Mouse (Mus musculus) embryo, embryonic 10 days (tissue): ENCODE results near the gene Trim3.
A peak's percentile ranks its signal among the peaks of the same experiment; 100 is the strongest.

Experiments
- DNase-seq: peaks from one replicate; pipeline ENCODE4 v3.0.0-alpha.2; 2015; ENCODE audit warnings: low spot score

Gene Trim3

DNA sequence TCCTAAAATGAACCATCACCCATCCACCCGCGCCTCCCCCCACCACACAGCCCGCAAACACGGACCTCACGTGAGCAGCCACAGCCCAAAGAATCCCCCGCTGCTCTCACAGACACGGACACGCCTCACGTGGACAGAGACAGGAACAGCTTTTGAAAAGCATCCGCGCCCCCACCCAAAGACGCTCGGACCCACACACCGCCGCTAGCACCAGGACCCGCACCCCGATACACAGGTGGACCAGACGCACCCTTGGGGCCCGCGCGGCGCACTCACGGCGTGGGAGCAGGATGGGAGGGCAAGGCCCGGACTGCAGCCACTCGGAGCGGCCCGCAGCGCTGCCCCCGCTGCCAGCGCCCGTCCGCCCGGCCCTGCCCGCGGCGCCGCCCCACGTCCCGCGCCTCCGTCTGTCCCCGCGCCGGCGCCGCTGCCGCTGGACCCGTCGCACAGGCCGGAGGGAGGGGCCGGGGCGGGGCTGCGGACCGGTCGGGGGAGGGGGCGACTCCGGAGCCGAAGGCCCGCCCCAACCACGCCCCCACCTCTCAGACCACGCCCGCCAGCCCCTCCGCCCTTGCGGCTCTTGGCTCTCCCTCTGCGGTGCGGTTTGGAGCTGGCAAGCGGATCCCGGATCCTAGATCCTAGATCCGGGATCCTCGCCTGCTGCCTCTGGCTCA lies at the start of gene Trim3:
Gene Trim3, minus strand, starts transcription at position 445 of the 674 bp plus-strand sequence.
- peak; percentile 83 for DNase-seq

GRCm38 (mm10) chr7:105650639-105651435 lies 17.5 kb upstream of the Trim3 start, which contains the start of gene Dnhd1:
Dnhd1 (plus strand) TSS chr7:105650827.
- DNase-seq = peak; percentile 90

DNA sequence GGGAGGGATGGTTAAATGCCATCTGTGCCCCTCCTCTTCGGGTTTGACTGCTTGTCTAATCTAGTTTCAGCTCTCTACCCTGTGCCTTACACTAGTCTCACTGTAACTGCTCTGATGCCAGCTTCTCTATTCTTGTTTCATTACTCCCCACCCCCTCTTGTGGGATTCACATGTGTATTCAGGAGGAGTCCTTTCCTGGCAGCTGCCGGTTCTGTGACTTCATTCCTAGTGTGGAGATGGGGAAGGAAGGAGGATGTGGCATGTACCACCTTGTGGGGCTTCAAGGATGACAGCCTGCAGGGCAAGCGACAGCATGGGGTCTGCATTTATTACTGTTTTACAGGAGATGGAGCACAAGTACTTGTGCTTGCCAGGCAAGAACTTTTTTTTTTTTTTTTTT lies 8.6 kb upstream of the Trim3 start:
- no peak for DNase-seq

DNA sequence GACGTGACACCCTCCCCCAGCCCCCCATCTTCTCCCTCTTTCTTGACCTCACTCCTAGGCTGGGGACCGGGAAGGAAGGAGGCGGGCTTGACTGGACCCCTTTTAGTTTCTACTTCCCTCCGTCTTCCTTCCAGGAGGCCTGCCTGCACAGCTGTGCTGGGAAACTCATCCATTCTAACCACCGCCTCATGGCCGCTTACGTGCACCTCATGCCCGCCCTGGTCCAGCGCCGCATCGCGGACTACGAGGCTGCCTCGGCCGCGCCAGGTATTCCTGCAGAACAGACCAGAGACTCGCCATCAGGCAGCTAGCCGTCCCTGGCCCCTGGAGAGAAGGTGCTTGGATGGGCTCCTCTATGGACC lies 7.5 kb upstream of the Trim3 start:
- no peak for DNase-seq

DNA sequence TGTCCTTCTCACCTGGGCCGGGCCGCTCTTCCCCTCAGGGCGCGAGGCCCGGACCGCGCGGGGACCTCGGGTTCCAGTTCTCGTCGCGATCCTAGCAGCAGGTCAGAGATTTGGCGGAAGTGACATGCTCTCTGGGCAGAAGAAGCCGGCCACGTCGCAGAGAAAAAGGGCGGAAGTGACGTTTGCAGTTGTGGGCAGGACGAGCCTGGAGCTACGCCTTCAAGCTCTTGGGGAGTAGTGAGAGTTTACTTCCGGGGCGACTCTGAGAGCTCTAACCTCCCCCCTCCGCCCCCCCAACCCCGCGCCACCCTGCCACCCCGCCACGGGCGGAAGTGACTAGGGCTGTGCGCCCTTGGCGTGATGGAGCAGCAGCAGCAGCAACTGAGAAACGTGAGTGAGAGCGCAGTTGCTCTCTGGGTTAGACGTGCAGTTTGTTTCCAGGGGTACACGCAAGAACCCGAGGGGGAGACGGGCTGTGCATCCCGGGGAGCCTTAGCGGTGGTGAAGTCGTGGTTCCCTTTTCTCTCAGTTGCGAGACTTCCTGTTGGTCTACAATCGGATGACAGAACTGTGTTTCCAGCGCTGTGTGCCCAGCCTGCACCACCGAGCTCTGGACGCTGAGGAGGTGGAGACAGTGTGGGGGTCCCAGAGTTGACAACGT lies 7.0 kb upstream of the Trim3 start, which contains the start of the genes Arfip2 and Gm45799:
Gene Arfip2, minus strand, starts transcription at position 184 of the 661 bp plus-strand sequence.
Gene Gm45799, plus strand, starts transcription at position 320 of the 661 bp plus-strand sequence.
- DNase-seq = peak; percentile 100

DNA sequence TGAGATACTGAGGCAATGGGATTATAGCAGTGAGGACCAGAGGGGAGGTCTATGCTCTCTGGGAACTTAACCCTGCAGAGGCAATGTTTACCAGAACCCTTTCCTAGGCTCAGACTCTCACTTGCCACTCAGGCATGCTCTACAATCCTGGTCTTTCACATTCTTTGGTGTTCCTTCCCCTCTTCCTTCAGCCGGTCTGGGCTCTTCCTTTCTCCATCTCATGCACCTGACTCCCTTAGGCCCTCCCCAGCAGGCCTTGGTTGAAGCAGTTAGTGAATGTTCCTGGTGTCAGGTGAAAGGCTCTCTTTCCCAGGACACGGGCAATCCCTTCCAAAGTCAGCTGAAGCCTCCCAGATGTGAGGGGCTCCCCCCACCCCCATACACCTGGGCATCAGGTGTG lies 6.4 kb upstream of the Trim3 start, which contains the start of gene Timm10b:
Gene Timm10b, plus strand, starts transcription at position 301 of the 400 bp plus-strand sequence.
- DNase-seq = no peak

- DNase-seq = no peak
These were observed 5.9 kb upstream of the Trim3 start for GRCm38 (mm10) chr7:105639304-105639703.

GRCm38 (mm10) chr7:105638776-105639175 lies 5.4 kb upstream of the Trim3 start:
- no peak for DNase-seq

DNA sequence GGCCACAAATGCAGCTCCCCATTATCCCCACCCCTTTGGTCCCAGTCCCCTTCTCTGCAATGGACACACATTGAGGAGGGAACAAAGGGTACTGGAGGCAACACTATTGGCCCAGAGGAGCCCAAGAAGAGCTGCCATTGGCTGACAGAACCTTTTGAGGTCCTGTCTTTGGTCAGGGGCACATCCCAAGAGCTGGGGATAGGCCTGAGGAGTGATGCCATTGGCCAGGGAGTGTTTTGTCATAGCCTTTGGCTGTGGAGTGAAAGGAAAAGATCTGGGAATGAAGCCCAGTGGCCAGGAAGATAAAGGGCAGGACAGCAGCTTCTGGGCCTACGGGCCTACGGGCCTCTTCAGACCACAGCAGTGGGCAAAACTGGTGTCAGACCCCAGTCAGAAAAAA lies 2.4 kb upstream of the Trim3 start:
- DNase-seq = no peak

DNA sequence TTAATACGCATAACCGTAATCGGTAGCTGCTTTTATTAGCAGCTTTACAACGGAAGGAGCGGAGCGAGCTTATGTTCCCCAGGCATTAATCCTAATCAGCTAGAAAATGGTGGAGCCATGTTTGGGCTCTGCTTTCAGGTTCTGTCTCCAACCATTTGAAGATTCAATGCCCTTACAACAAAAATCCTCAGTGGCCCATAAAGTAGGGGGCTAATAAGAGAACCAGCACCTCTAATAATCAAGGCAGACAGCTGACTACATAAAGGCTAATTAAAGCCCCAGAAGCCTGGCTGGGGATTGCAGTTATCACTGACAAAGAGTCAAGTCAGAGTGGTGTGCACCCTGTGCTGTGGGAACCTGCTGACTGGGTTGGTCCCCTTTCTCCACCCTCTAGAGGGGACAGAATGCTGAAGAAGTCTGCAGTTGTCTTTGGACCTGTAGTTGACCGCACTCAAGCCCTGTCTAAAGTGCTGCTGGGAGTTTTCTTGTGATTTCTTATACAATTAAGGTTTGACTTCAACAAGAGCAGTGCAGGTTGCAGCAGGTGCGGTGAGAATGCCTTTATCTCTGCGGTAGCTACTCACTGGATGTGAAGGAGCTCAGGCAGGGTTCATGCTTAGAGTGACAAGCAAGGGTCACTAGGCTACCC lies 1.0 kb upstream of the Trim3 start:
- DNase-seq = no peak

DNA sequence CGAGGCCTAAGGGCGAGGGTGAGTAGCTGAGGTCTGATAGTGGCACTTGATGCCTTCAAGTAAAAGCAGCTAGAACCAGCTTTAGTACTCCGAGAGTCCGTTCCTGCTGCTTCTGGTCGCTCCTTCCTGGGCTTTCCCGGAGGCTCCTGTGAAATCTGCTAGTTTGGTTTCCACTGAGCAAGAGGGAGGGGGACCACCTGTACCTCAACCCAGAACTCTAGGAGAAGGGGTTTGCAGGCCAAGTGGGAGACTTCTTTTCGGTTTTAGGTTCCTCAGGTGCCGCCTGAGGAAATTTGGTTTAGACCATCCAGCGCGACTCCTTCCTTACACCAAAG lies 397 bp upstream of the Trim3 start:
- DNase-seq = no peak

GRCm38 (mm10) chr7:105632551-105632972 lies 809 bp downstream of the Trim3 start:
- DNase-seq = peak; percentile 38

GRCm38 (mm10) chr7:105628633-105629032 lies 4.7 kb downstream of the Trim3 start:
- no peak for DNase-seq

DNA sequence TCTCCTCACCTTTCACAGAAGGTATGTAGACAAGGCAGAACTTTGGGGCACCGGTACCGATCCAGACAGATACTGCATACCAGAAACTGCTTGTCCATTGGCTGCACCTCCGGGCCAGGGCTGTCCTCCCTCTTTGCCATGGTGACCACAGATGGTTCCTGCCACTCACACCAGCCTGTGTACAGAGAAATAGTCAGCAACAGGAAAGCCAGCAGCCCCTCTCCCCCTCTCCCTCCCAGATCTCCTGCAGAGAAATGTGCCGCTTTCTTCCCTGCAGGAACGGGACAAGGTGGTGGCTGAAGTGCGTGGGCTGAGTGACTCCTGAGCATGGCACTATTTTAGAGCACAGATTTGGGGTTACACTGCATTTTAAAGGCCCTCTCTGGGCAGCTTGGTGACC lies 8.0 kb downstream of the Trim3 start:
- no peak for DNase-seq

DNA sequence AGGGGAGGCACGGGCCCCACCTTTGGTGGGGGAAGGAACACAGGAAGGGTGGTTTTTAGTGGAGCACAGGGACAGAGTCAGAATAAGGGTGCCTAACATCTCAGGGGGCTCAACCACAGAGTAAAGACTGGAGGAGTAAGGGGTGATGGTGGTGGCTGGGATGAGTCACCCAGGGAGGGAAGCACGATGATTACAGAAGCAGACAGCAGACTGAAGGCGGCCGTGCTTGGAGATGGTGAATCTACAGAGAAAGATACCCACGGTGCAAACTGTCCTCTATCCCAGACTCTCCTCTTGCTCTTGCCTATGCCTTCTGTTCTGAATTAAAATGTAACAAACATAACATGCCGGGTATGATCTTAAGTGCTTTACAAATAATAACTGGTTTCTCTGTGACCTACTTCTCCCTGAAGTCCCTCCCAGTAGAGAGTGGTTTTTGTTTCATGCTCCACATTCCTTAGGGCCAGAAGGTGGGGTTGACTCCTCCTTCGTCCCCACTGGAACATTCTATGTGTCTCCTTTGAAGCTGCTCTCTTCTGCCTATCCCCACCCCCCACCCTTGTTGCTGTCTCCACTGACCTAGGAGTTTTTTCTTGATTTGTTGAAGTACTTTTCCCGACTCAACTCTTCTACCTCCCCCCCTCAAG lies 11.6 kb downstream of the Trim3 start:
- no peak for DNase-seq

GRCm38 (mm10) chr7:105621053-105621452 lies 12.3 kb downstream of the Trim3 start:
- DNase-seq = no peak

GRCm38 (mm10) chr7:105619701-105620100 lies 13.7 kb downstream of the Trim3 start:
- DNase-seq = no peak

DNA sequence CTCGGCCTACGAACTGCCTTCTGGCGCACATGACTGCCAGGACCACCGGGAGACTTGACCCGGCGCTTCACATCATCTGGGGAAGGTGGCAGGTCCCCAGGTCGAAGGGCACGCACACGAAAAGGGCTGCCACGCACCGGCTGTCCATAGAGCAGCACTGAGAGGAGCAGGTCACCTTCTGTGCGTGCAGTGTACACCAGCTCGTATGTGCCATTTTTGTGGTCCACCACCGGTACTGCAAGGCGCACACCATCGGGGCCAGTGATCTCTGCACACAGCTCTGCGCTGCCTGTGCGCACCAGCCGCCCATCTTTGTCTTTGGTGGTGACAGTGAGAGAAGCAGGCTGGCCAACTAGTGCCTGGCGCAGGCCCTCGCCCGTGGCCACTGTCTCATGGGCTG lies 15.6 kb downstream of the Trim3 start:
- DNase-seq = no peak

DNA sequence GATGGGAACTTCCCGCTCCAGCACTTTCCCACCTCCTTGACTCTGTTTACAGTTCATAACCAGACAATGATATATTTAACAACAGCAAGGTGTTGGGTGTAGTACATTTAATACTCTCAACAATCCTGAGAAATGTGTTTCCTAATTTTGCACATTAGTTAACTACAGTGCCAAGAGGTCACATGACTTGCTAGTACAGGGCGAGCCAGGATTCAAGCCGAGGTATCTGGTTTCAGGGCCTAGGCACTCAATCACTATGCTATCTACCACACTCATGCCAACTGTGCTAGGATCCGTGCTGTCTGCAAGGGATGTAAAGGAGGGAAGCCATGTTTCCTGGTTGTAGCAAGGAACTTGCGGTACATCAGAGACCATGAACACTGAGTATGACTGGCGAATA lies 16.8 kb downstream of the Trim3 start:
- peak; percentile 8 for DNase-seq

DNA sequence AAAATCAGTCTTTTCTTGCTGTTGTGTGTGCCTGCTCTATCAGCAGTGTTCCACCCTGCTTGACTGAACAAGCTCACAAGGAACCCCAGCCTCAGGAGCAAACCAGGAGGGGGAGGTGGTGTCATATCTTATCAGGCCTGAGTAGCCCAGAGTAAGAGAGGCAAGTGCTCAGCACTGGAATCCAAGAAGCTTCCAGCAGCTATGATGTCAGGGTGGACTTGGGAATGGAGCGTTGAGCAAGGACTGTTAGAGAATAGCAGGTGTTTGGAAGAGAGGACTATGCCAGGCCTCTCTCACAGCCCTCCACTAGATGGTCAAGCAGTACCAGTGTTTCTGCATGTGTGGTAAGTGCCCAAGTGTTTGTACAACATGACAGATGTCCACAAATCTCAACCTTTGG lies 17.7 kb downstream of the Trim3 start:
- no peak for DNase-seq

DNA sequence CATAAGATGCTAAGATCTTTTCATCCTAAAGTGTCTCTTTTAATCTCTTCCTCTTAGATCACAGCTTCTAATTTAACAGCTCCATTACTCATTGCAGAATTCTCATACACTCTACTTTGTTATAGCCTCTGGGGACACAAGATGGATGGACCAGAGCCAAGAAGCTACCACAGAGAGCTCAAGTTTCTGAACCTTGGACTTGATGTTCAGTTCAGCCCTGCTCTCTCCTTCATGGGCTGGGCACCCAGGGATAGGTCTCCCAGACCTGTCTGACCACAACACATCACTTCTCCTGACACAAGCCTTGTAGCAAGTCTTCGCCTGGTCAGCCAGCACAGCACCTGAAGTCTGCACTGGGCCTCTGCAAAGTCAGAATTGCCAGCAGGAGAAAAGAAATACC lies 19.0 kb downstream of the Trim3 start:
- DNase-seq = no peak

GRCm38 (mm10) chr7:105611767-105612166 lies 21.6 kb downstream of the Trim3 start:
- no peak for DNase-seq
